30 mouse cellular contexts compared by ENCODE assay signal in the genomic region with DNA sequence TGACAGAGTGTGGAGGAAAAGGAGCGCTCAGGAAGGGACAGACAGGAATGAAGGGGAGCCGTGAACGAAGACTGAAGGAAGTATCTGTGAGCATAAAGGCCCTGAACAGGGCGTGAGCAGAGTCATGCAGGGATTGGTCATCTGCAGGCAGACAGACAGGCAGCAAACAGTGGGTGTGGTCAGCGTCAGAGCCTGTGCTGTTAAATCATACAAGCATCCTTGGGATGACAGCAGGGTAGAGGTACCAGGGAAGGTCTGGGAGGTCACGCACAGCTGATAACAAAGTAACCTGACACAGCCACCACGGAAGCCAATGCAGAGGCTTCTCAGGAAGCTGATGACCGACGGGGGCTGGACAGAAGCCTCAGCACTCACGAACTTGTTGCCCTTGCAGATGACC.
A peak's percentile ranks its signal among the peaks of the same experiment; 100 is the strongest.
DNase-seq lines count a peak whose midpoint lies in the region; ATAC-seq and TF ChIP-seq lines count a peak whose summit lies in the region.
"Had no signal": no experiment of that assay in that cellular context is flagged by ENCODE, and none has a peak within 500 bp of the region (broad histone marks: within the 10 kb centered on the region; RNA-seq: fewer than 3 reads in every experiment).

No protein-coding gene starts in this region.

- H3K4me1 ChIP-seq in heart, adult 2 months (ENCODE audit: control insufficient read depth, insufficient read depth, low read length) = peaks cover 2% of the 10 kb centered on the region; the same call in 1 of the 2 replicates
- H3K4me1 ChIP-seq in heart, postnatal 0 days (ENCODE audit: control insufficient read depth, insufficient read depth) = peaks cover 22% of the 10 kb centered on the region
- H3K4me1 ChIP-seq: embryonic facial prominence, embryonic 15.5 days; forebrain, embryonic 12.5 days; midbrain, embryonic 15.5 days had no signal

- H3K27me3 ChIP-seq in heart, adult 2 months (ENCODE audit: control insufficient read depth, insufficient read depth, low read length) = no peaks in the 10 kb centered on the region
- H3K27me3 ChIP-seq in heart, postnatal 0 days (ENCODE audit: control insufficient read depth, insufficient read depth, low read length) = no peaks in the 10 kb centered on the region
- H3K27me3 ChIP-seq: embryonic facial prominence, embryonic 15.5 days; forebrain, embryonic 12.5 days; midbrain, embryonic 15.5 days; Patski had no signal

- peak; percentile 41 for DNase-seq in adrenal gland, postnatal 14 days
- no peak for DNase-seq in adrenal gland, postnatal 4 days (ENCODE audit: low spot score in 2 of 2)
- no peak for DNase-seq in heart, adult 2 months
- DNase-seq in heart, postnatal 14 days = no peak
- no peak for DNase-seq in heart, postnatal 0 days (ENCODE audit: low spot score)
- no peak for DNase-seq in heart, adult 9 months (ENCODE audit: low spot score in 2 of 2)
- DNase-seq in yolk sac, embryonic 10.5 days (ENCODE audit: low spot score) = peak; percentile 6
- DNase-seq: cerebellum, adult 11-12 months; cerebellum, postnatal 10 days; forebrain, postnatal 0 days; gastrocnemius, postnatal 14 days; kidney, adult 9 months; kidney, postnatal 10 days; layer of hippocampus, postnatal 36 days; left cerebral cortex, postnatal 4 days; lung, adult 2 months; lung, postnatal 10 days; spleen, adult 18-20 months; thymus, adult 18-20 months; thymus, postnatal 36 days had no signal

- ATAC-seq in heart, postnatal 0 days (ENCODE audit: insufficient read depth, low read depth) = 0 out of 2 replicates have a peak, but pooled peaks have one; percentile 19
- ATAC-seq: forebrain, postnatal 0 days; intestine, postnatal 0 days; midbrain, embryonic 15.5 days; Patski had no signal

- TF ChIP-seq EP300 in heart, adult 2 months (IDR thresholded peaks at IDR 0.05; ENCODE audit: insufficient read depth, low read depth, low read length) = 0 out of 2 replicates have a peak, but pooled peaks have one; percentile 36
- TF ChIP-seq EP300 in heart, postnatal 0 days (IDR thresholded peaks at IDR 0.05; ENCODE audit: low read depth) = no peak

- H3K4me2 ChIP-seq in heart, postnatal 0 days (ENCODE audit: low read depth, low read length) = no peak overlapping the region
- H3K4me2 ChIP-seq: embryonic facial prominence, embryonic 15.5 days; forebrain, embryonic 12.5 days; hindbrain, embryonic 14.5 days; midbrain, embryonic 15.5 days had no signal

- no peak overlapping the region for H3K27ac ChIP-seq in heart, adult 2 months
- H3K27ac ChIP-seq in heart, postnatal 0 days (ENCODE audit: low read depth) = no peak overlapping the region
- H3K27ac ChIP-seq: embryonic facial prominence, embryonic 10.5 days; embryonic facial prominence, embryonic 15.5 days; forebrain, embryonic 12.5 days; hindbrain, embryonic 14.5 days; liver, embryonic 14.5 days; macrophage; midbrain, embryonic 15.5 days had no signal

- TF ChIP-seq POLR2A in heart, adult 2 months (IDR thresholded peaks at IDR 0.05; ENCODE audit: insufficient read depth, low read depth, low read length) = no peak

- H3K36me3 ChIP-seq in heart, adult 2 months (ENCODE audit: control insufficient read depth, insufficient read depth, low read length) = no peaks in the 10 kb centered on the region; the same call in 1 of the 2 replicates
- H3K36me3 ChIP-seq in heart, postnatal 0 days (replicated peaks; ENCODE audit: control insufficient read depth, insufficient read depth, low read length) = peaks cover 7% of the 10 kb centered on the region
- H3K36me3 ChIP-seq: embryonic facial prominence, embryonic 15.5 days; forebrain, embryonic 12.5 days; G1E; midbrain, embryonic 15.5 days had no signal

- no peak for TF ChIP-seq CTCF in heart, adult 2 months (IDR thresholded peaks at IDR 0.05)
- TF ChIP-seq CTCF in heart, postnatal 0 days (IDR thresholded peaks at IDR 0.05; ENCODE audit: low read depth) = no peak

- no peak overlapping the region for H3K9ac ChIP-seq in heart, adult 2 months (ENCODE audit: low read depth, low read length)
- H3K9ac ChIP-seq in heart, postnatal 0 days (replicated peaks; ENCODE audit: low read depth, low read length) = no peak overlapping the region
- H3K9ac ChIP-seq: embryonic facial prominence, embryonic 15.5 days; forebrain, embryonic 12.5 days; forebrain, postnatal 0 days; hindbrain, embryonic 14.5 days; liver, embryonic 14.5 days; midbrain, embryonic 15.5 days had no signal

- intact Hi-C loops in heart, adult 2 months (cut with DNase I) = no loop called here
- intact Hi-C loops in heart, postnatal 14 days (cut with DNase I) = no loop called here

- no peaks in the 10 kb centered on the region; the same call in 1 of the 2 replicates for H3K79me2 ChIP-seq in heart, adult 2 months (replicated peaks; ENCODE audit: control insufficient read depth, insufficient read depth, low read length)

- no peak overlapping the region for H3K4me3 ChIP-seq in heart, adult 2 months
- H3K4me3 ChIP-seq in heart, postnatal 0 days (ENCODE audit: low read depth, low read length) = no peak overlapping the region
- H3K4me3 ChIP-seq: embryonic facial prominence, embryonic 10.5 days; embryonic facial prominence, embryonic 15.5 days; forebrain, embryonic 12.5 days; midbrain, embryonic 15.5 days had no signal

- WGBS in heart, adult 2 months = 33% methylated on average over 10 of the region's 10 CpGs
- WGBS in heart, postnatal 0 days = 22% methylated on average over 10 of the region's 10 CpGs

- no peaks in the 10 kb centered on the region for H3K9me3 ChIP-seq in heart, postnatal 0 days (replicated peaks; ENCODE audit: control insufficient read depth, low read length)
- H3K9me3 ChIP-seq: embryonic facial prominence, embryonic 10.5 days; embryonic facial prominence, embryonic 15.5 days; forebrain, embryonic 12.5 days; G1E; midbrain, embryonic 15.5 days had no signal

Comparison
In these comparisons a context has a peak if more than half of its experiments do, and no peak if none do; other contexts are left out.
1. DNase-seq: peak in adrenal gland, postnatal 14 days (single experiment) and yolk sac, embryonic 10.5 days (single experiment); none in adrenal gland, postnatal 4 days (0 of 2), heart, adult 2 months (0 of 2), heart, postnatal 14 days (0 of 2), heart, postnatal 0 days (single experiment) and heart, adult 9 months (0 of 2).